Mouse (Mus musculus): ENCODE measurements at regions not wholly inside any gene's neighbourhood (a gene's known extent, or its start where the extent isn't known, plus 50 kb on each side); places are given as distances from the start of the nearest gene placed in this dataset.

DNA sequence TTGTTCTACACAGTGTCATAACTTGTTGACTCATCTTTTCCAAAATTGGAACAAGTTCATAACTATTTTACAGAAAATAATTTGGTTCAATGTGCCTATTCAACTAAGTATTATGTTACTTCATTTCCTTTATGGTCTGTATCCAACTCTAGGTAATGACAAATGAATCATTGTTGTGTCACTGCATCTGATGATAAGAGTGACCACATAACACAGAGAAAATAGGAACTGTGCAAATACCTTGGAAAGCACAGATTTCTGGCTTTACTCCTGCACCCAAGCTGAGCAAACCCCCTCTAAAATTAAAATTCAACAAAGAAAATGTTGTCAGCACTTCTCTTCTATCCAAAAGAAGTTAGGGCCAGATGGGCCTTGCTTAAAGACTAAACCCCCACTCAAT, 540.7 kb upstream of the Rag2 start:
- no peak overlapping the region for H3K4me3 ChIP-seq
- no peak for DNase-seq (ENCODE audit: low spot score)
- no peaks in the 10 kb centered on the region for H3K27me3 ChIP-seq (ENCODE audit: insufficient read depth, poor library complexity, severe bottlenecking)
- no peaks in the 10 kb centered on the region for H3K9me3 ChIP-seq
- H3K4me1 ChIP-seq, result no peaks in the 10 kb centered on the region
- no peak overlapping the region for H3K27ac ChIP-seq
- no peaks in the 10 kb centered on the region for H3K36me3 ChIP-seq

DNA sequence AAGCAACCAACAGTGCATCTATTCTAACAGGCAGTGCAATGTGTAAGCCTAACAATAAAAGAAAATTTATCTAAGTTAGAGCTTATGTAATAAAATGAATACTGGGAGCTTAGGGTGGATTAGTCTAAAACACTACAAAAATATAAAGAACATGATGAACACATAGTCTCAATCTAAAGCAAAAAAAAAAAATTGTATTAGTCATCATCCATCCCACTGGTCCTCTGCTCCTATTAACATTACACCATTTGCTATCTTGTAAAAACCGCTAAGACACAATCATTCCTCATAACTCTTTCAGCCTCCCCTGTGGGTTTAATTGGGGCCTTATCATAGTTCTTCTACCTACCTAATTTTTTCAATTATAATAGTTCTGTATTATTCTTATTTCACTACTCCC, 539.9 kb upstream of the Rag2 start:
- no peak overlapping the region for H3K27ac ChIP-seq
- DNase-seq (ENCODE audit: low spot score), result no peak
- H3K4me1 ChIP-seq, result no peaks in the 10 kb centered on the region
- no peaks in the 10 kb centered on the region for H3K36me3 ChIP-seq
- H3K27me3 ChIP-seq (ENCODE audit: insufficient read depth, poor library complexity, severe bottlenecking), result no peaks in the 10 kb centered on the region
- H3K9me3 ChIP-seq, result no peaks in the 10 kb centered on the region
- WGBS, result 85% methylated on average over 1 of the region's 1 CpGs
- H3K4me3 ChIP-seq, result no peak overlapping the region

- Histone ChIP-seq H3K27ac (no peak overlapping the region), H3K4me3 (no peak overlapping the region), H3K9me3 (no peaks in the 10 kb centered on the region), H3K36me3 (no peaks in the 10 kb centered on the region), H3K27me3 (ENCODE audit: insufficient read depth, poor library complexity, severe bottlenecking) (no peaks in the 10 kb centered on the region), H3K4me1 (no peaks in the 10 kb centered on the region)
- 64% methylated on average over 1 of the region's 1 CpGs for WGBS
- no peak for DNase-seq (ENCODE audit: low spot score)
These were observed 517.2 kb upstream of the Rag2 start for GRCm38 (mm10) chr2:101107183-101107872.

DNA sequence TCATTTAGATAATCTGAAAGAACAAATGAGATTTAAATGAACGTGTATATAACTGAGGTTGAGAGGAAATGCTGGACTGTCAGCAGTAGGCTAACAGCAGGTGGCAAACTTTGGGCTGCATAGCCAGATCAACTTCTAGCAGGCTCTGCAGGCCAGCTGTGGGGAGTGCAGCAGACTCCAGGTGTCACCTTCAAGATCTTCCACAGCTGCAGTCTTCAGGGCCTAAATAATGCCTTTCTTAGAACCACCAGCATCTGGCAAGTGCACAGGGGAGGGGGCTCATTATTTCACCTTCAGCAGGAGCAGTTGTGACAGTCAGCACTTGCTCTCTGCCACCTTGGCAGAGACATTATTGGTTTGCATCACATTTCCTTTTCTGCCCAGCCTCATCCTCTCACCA, 487.7 kb upstream of the Rag2 start:
- DNase-seq (ENCODE audit: low spot score), result no peak
- H3K4me3 ChIP-seq, result no peak overlapping the region
- H3K9me3 ChIP-seq, result no peaks in the 10 kb centered on the region
- H3K4me1 ChIP-seq, result no peaks in the 10 kb centered on the region
- H3K27me3 ChIP-seq (ENCODE audit: insufficient read depth, poor library complexity, severe bottlenecking), result no peaks in the 10 kb centered on the region
- 16% methylated on average over 1 of the region's 1 CpGs for WGBS
- H3K36me3 ChIP-seq, result no peaks in the 10 kb centered on the region
- H3K27ac ChIP-seq, result no peak overlapping the region

DNA sequence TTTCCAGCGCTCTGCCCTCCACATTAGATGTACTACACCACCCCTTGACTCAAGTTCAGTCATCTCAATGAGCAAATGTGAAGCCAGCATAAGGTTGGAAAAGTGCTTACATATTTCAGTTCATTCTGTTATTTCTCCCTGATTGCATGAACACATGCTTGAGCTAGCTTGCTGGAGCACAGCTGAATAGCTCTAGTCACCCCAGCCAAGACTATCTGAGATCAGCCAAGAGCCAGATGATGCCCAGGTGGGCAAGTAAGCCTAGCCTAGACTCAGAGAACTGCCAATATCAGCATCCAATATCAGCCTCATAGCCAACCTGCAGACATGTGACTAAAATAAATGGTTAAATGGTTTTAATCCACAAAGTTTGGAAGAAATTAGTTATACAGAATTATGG, 484.6 kb upstream of the Rag2 start:
- no peak overlapping the region for H3K4me3 ChIP-seq
- DNase-seq (ENCODE audit: low spot score), result no peak
- 83% methylated on average over 1 of the region's 1 CpGs for WGBS
- no peaks in the 10 kb centered on the region for H3K4me1 ChIP-seq
- H3K9me3 ChIP-seq, result no peaks in the 10 kb centered on the region
- no peak overlapping the region for H3K27ac ChIP-seq
- no peaks in the 10 kb centered on the region for H3K36me3 ChIP-seq
- H3K27me3 ChIP-seq (ENCODE audit: insufficient read depth, poor library complexity, severe bottlenecking), result no peaks in the 10 kb centered on the region

- WGBS, result 77% methylated on average over 5 of the region's 5 CpGs
These were observed 467.7 kb upstream of the Rag2 start for GRCm38 (mm10) chr2:101156755-101157271.

DNA sequence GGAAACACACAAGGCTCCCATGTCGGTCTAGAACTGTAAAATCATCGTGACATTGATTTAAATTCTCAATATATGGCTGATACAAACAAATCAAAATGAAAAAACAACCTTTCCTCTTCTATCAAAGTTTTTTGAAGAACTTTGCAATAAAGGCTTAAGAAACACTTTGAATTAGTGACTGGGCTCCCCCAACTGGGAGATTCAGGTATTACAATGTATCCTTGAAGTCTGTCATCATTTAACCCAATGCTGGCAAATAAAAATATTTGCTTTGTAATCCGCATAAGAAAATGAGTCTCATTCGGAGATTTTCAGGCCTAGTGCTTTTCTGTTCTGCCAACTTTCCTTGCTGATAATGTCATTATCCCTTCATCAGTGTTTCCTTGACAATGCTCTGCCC, 465.2 kb upstream of the Rag2 start:
- WGBS, result 30% methylated on average over 4 of the region's 4 CpGs
- no peak for DNase-seq (ENCODE audit: low spot score)
- H3K27me3 ChIP-seq (ENCODE audit: insufficient read depth, poor library complexity, severe bottlenecking), result no peaks in the 10 kb centered on the region
- no peak overlapping the region for H3K4me3 ChIP-seq
- H3K9me3 ChIP-seq, result no peaks in the 10 kb centered on the region
- H3K27ac ChIP-seq, result no peak overlapping the region
- H3K36me3 ChIP-seq, result no peaks in the 10 kb centered on the region
- no peaks in the 10 kb centered on the region for H3K4me1 ChIP-seq

More at GRCm38 (mm10) chr2:101156755-101157271, 467.7 kb upstream of the Rag2 start:
- Histone ChIP-seq H3K9me3 (no peaks in the 10 kb centered on the region), H3K27me3 (ENCODE audit: insufficient read depth, poor library complexity, severe bottlenecking) (no peaks in the 10 kb centered on the region), H3K4me3 (no peak overlapping the region), H3K4me1 (no peaks in the 10 kb centered on the region), H3K27ac (no peak overlapping the region), H3K36me3 (no peaks in the 10 kb centered on the region)
- DNase-seq (ENCODE audit: low spot score), result no peak

- 81% methylated on average over 6 of the region's 6 CpGs for WGBS
- no peak for DNase-seq (ENCODE audit: low spot score)
- Histone ChIP-seq H3K9me3 (no peaks in the 10 kb centered on the region), H3K4me1 (no peaks in the 10 kb centered on the region), H3K27ac (no peak overlapping the region), H3K27me3 (ENCODE audit: insufficient read depth, poor library complexity, severe bottlenecking) (no peaks in the 10 kb centered on the region), H3K36me3 (no peaks in the 10 kb centered on the region), H3K4me3 (no peak overlapping the region)
These were observed 458.6 kb upstream of the Rag2 start for GRCm38 (mm10) chr2:101165942-101166341.

DNA sequence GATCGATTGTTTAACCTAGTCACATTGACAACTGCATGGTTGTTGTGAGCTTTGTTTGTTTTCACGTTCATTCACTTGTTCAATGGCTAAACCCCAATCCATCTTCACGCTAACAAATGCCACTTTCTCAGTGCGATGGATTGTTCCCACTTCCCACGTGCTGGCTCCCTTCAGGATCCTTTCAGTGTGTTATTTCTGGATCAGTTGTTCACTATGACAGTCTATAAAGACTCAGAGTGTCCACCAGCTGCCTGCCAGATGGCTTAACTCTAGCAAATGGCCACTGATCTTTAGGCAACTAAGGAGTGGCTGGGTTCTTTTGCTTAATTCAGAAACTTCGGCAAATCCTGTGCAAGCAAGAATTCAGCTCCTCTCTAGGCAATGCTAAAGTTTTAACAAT, 451.7 kb upstream of the Rag2 start:
- H3K27me3 ChIP-seq (ENCODE audit: insufficient read depth, poor library complexity, severe bottlenecking), result no peaks in the 10 kb centered on the region
- H3K4me3 ChIP-seq, result no peak overlapping the region
- WGBS, result 64% methylated on average over 6 of the region's 6 CpGs
- H3K36me3 ChIP-seq, result no peaks in the 10 kb centered on the region
- H3K9me3 ChIP-seq, result no peaks in the 10 kb centered on the region
- H3K27ac ChIP-seq, result no peak overlapping the region
- DNase-seq (ENCODE audit: low spot score), result no peak
- no peaks in the 10 kb centered on the region for H3K4me1 ChIP-seq

- H3K36me3 ChIP-seq, result no peaks in the 10 kb centered on the region
- 63% methylated on average over 3 of the region's 3 CpGs for WGBS
- H3K4me3 ChIP-seq, result no peak overlapping the region
- H3K9me3 ChIP-seq, result no peaks in the 10 kb centered on the region
- H3K27ac ChIP-seq, result no peak overlapping the region
- DNase-seq (ENCODE audit: low spot score), result no peak
- no peaks in the 10 kb centered on the region for H3K4me1 ChIP-seq
- H3K27me3 ChIP-seq (ENCODE audit: insufficient read depth, poor library complexity, severe bottlenecking), result no peaks in the 10 kb centered on the region
These were observed 449.4 kb upstream of the Rag2 start for GRCm38 (mm10) chr2:101175124-101175523.

DNA sequence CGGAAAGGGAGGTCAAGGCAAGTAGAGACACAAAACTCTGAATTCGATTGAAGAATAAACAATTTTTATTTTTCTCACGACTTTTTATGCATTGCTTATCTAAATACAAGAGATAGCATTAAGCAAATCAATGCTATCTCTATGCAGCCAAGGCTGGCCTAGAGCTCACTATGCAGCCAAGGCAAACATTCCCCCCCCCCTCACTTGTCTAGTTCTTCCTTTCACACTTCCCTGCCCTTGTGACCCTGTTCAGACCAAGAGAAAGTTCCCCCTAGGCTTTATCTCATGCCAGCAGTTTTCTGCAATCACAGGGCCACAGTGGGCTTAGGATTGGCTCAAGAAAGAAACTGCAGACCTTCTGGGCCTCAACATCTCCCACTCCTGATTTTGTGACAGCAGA, 417.9 kb upstream of the Rag2 start:
- H3K27ac ChIP-seq, result no peak overlapping the region
- H3K4me1 ChIP-seq, result no peaks in the 10 kb centered on the region
- 50% methylated on average over 3 of the region's 3 CpGs for WGBS
- no peak overlapping the region for H3K4me3 ChIP-seq
- no peaks in the 10 kb centered on the region for H3K9me3 ChIP-seq
- no peaks in the 10 kb centered on the region for H3K36me3 ChIP-seq
- DNase-seq (ENCODE audit: low spot score), result no peak
- H3K27me3 ChIP-seq (ENCODE audit: insufficient read depth, poor library complexity, severe bottlenecking), result no peaks in the 10 kb centered on the region

DNA sequence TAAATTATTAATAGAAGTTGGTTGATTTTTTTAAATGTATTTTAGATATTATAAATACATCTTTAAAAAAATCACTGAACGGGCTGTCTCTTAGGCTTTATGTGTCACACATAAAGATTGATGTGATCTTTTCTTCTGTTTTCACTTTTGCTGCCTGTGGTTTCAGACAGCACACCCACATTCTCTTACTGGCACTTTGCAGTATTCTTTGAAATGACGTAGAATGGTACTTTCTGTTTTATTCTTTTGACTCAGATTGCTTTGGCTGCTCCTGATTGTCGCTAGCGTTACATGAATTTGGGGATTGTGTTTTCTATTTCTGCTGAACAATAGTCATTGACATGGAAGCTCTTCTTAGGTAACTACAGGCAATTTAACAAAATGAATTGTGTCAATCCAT, 415.4 kb upstream of the Rag2 start:
- no peaks in the 10 kb centered on the region for H3K9me3 ChIP-seq

GRCm38 (mm10) chr2:101220759-101221158, 403.8 kb upstream of the Rag2 start:
- Histone ChIP-seq H3K36me3 (no peaks in the 10 kb centered on the region), H3K27ac (no peak overlapping the region), H3K4me1 (no peaks in the 10 kb centered on the region), H3K9me3 (no peaks in the 10 kb centered on the region), H3K4me3 (no peak overlapping the region), H3K27me3 (ENCODE audit: insufficient read depth, poor library complexity, severe bottlenecking) (no peaks in the 10 kb centered on the region)
- DNase-seq (ENCODE audit: low spot score), result no peak

More for the DNA sequence above, 415.4 kb upstream of the Rag2 start:
- Histone ChIP-seq H3K4me3 (no peak overlapping the region), H3K27me3 (ENCODE audit: insufficient read depth, poor library complexity, severe bottlenecking) (no peaks in the 10 kb centered on the region), H3K36me3 (no peaks in the 10 kb centered on the region), H3K27ac (no peak overlapping the region), H3K4me1 (no peaks in the 10 kb centered on the region)
- 88% methylated on average over 4 of the region's 4 CpGs for WGBS
- DNase-seq (ENCODE audit: low spot score), result no peak

GRCm38 (mm10) chr2:101242983-101243382, 381.5 kb upstream of the Rag2 start:
- H3K27ac ChIP-seq, result no peak overlapping the region
- peaks cover 5% of the 10 kb centered on the region for H3K4me1 ChIP-seq
- H3K36me3 ChIP-seq, result no peaks in the 10 kb centered on the region
- WGBS, result 76% methylated on average over 3 of the region's 3 CpGs
- no peak for DNase-seq (ENCODE audit: low spot score)
- no peak overlapping the region for H3K4me3 ChIP-seq
- H3K27me3 ChIP-seq (ENCODE audit: insufficient read depth, poor library complexity, severe bottlenecking), result no peaks in the 10 kb centered on the region
- no peaks in the 10 kb centered on the region for H3K9me3 ChIP-seq

Data from heart, embryonic 10.5 days (tissue).